Mouse (Mus musculus) MEL (cell line): ENCODE data around the gene Ppia. TPM values are rescaled to one million over a fixed set of nuclear protein-coding genes. Genes with fewer than 3 reads are reported as not detected.

Experiments used
- DNase-seq: peaks from one replicate; pipeline ENCODE4 v3.0.0; 2011; ENCODE audit warnings: low read depth, low spot score
- H3K27ac ChIP-seq: 2 replicates; pipeline ENCODE4 v1.5.1; 2012; ENCODE audit warnings: low read depth, mild to moderate bottlenecking, control low read depth, low read length, moderate library complexity; ENCODE audit not compliant: control insufficient read depth
- H3K27me3 ChIP-seq, 2 experiments: fragments of 150-350 bp in 1 of 2; sonication (generic) in 1 of 2; 2 replicates each; pipeline ENCODE4 v1.6.1; 2012; ENCODE audit warnings: low read length in 2 of 2, mild to moderate bottlenecking in 2 of 2, improper control_type of control experiment in 1 of 2, moderate library complexity in 1 of 2; ENCODE audit not compliant: insufficient read depth in 2 of 2, control insufficient read depth in 1 of 2
- H3K36me3 ChIP-seq, 2 experiments: 2 replicates each; pipeline ENCODE4 v1.6.1; 2012 to 2014; ENCODE audit warnings: low read length in 2 of 2, improper control_type of control experiment in 1 of 2, inconsistent platforms in 1 of 2, mild to moderate bottlenecking in 1 of 2; ENCODE audit not compliant: insufficient read depth in 2 of 2, control insufficient read depth in 1 of 2
- H3K4me1 ChIP-seq, 2 experiments: fragments of 150-350 bp in 1 of 2; sonication (generic) in 1 of 2; 2 replicates each; pipeline ENCODE4 v1.6.1; 2012; ENCODE audit warnings: low read length in 2 of 2, improper control_type of control experiment in 1 of 2, mild to moderate bottlenecking in 1 of 2; ENCODE audit not compliant: insufficient read depth in 2 of 2, control insufficient read depth in 1 of 2
- H3K4me3 ChIP-seq, 2 experiments: fragments of 150-350 bp in 1 of 2; sonication (generic) in 1 of 2; 2 replicates each; pipeline ENCODE4 v1.5.1; 2012; ENCODE audit warnings: low read depth in 2 of 2, low read length in 2 of 2, mild to moderate bottlenecking in 2 of 2, moderate library complexity in 2 of 2, control low read depth in 1 of 2, improper control_type of control experiment in 1 of 2; ENCODE audit not compliant: control insufficient read depth in 1 of 2, insufficient read depth in 1 of 2
- H3K79me2 ChIP-seq: 2 replicates; pipeline ENCODE4 v1.6.1; 2012; ENCODE audit warnings: mild to moderate bottlenecking, low read length, moderate library complexity; ENCODE audit not compliant: control insufficient read depth, poor library complexity, insufficient read depth
- H3K9ac ChIP-seq: 2 replicates; pipeline ENCODE4 v1.6.1; 2012; ENCODE audit warnings: low read depth, mild to moderate bottlenecking, control low read depth, low read length, moderate library complexity; ENCODE audit not compliant: control insufficient read depth, poor library complexity, severe bottlenecking
- H3K9me3 ChIP-seq: fragments of 150-350 bp; sonication (generic); replicated peaks from 2 replicates; pipeline ENCODE4 v1.6.1; 2012; ENCODE audit warnings: mild to moderate bottlenecking, low read length, improper control_type of control experiment, moderate library complexity; ENCODE audit not compliant: insufficient read depth
- BHLHE40 ChIP-seq: IDR thresholded peaks from 2 replicates; pipeline ENCODE4 v1.6.1; 2012; ENCODE audit warnings: low read depth, mild to moderate bottlenecking, inconsistent platforms, low read length, improper control_type of control experiment, borderline replicate concordance
- CTCF ChIP-seq, 3 experiments: IDR thresholded peaks in 2 of 3; conservative IDR thresholded peaks in 1 of 3; 2 replicates each; pipeline ENCODE4 v1.5.1; 2011 to 2012; ENCODE audit warnings: low read length in 3 of 3, low read depth in 2 of 3, mild to moderate bottlenecking in 2 of 3, improper control_type of control experiment in 1 of 3, inconsistent platforms in 1 of 3, mixed read lengths in 1 of 3, moderate library complexity in 1 of 3; ENCODE audit not compliant: control insufficient read depth in 1 of 3, insufficient read depth in 1 of 3, poor library complexity in 1 of 3, severe bottlenecking in 1 of 3
- ELF1 ChIP-seq: IDR thresholded peaks from 2 replicates; pipeline ENCODE4 v1.6.1; 2014; ENCODE audit warnings: low read depth, mild to moderate bottlenecking, inconsistent platforms, low read length, improper control_type of control experiment, moderate library complexity
- EP300 ChIP-seq, 2 experiments: IDR thresholded peaks; 2 replicates each; pipeline ENCODE4 v1.6.1; 2011; ENCODE audit warnings: improper control_type of control experiment in 2 of 2, low read length in 2 of 2, low read depth in 1 of 2, mild to moderate bottlenecking in 1 of 2
- ETS1 ChIP-seq: IDR thresholded peaks from 2 replicates; pipeline ENCODE4 v1.6.1; 2012; ENCODE audit warnings: low read depth, mild to moderate bottlenecking, inconsistent platforms, low read length, improper control_type of control experiment, moderate library complexity
- GATA1 ChIP-seq: IDR thresholded peaks from 2 replicates; pipeline ENCODE4 v1.6.1; 2011; ENCODE audit warnings: low read depth, low read length, improper control_type of control experiment
- HCFC1 ChIP-seq: IDR thresholded peaks from 2 replicates; pipeline ENCODE4 v1.6.1; 2012; ENCODE audit warnings: low read depth, mild to moderate bottlenecking, inconsistent platforms, low read length, improper control_type of control experiment, moderate library complexity
- KAT2A ChIP-seq: conservative IDR thresholded peaks from 2 replicates; pipeline ENCODE4 v1.6.1; 2012; ENCODE audit warnings: low read depth, low read length, improper control_type of control experiment, inconsistent platforms
- MAFK ChIP-seq: IDR thresholded peaks from 2 replicates; pipeline ENCODE4 v1.6.1; 2011; ENCODE audit warnings: low read depth, mild to moderate bottlenecking, low read length, improper control_type of control experiment, borderline replicate concordance
- MAX ChIP-seq: IDR thresholded peaks from 2 replicates; pipeline ENCODE4 v1.6.1; 2011; ENCODE audit warnings: low read length, improper control_type of control experiment
- MEF2A ChIP-seq: IDR thresholded peaks from 2 replicates; pipeline ENCODE4 v1.6.1; 2014; ENCODE audit warnings: low read depth, mild to moderate bottlenecking, inconsistent platforms, low read length, improper control_type of control experiment; ENCODE audit not compliant: poor library complexity, insufficient replicate concordance, severe bottlenecking; ENCODE audit errors: extremely low read depth
- MYB ChIP-seq: IDR thresholded peaks from 2 replicates; pipeline ENCODE4 v1.6.1; 2011; ENCODE audit warnings: mild to moderate bottlenecking, low read depth, low read length, improper control_type of control experiment
- NRF1 ChIP-seq: IDR thresholded peaks from 2 replicates; pipeline ENCODE4 v1.6.1; 2014; ENCODE audit warnings: low read depth, mild to moderate bottlenecking, inconsistent platforms, low read length, improper control_type of control experiment, moderate library complexity; ENCODE audit not compliant: poor library complexity, insufficient read depth, severe bottlenecking
- POLR2A ChIP-seq, 2 experiments: IDR thresholded peaks; 2 replicates each; pipeline ENCODE4 v1.6.1; 2011 to 2012; ENCODE audit warnings: low read length in 2 of 2, mild to moderate bottlenecking in 2 of 2, control low read depth in 1 of 2, improper control_type of control experiment in 1 of 2, low read depth in 1 of 2, moderate library complexity in 1 of 2; ENCODE audit not compliant: control insufficient read depth in 1 of 2, insufficient read depth in 1 of 2, poor library complexity in 1 of 2
- RCOR1 ChIP-seq: IDR thresholded peaks from 2 replicates; pipeline ENCODE4 v1.6.1; 2012; ENCODE audit warnings: low read depth, mild to moderate bottlenecking, inconsistent platforms, low read length, improper control_type of control experiment
- SIN3A ChIP-seq: IDR thresholded peaks from 2 replicates; pipeline ENCODE4 v1.6.1; 2012; ENCODE audit warnings: low read length, improper control_type of control experiment, inconsistent platforms
- SMC3 ChIP-seq: IDR thresholded peaks from 2 replicates; pipeline ENCODE4 v1.6.1; 2011; ENCODE audit warnings: low read depth, low read length, improper control_type of control experiment
- TAL1 ChIP-seq: IDR thresholded peaks from 2 replicates; pipeline ENCODE4 v1.6.1; 2012; ENCODE audit warnings: mild to moderate bottlenecking, inconsistent platforms, low read length, moderate library complexity, mixed read lengths
- TBP ChIP-seq: IDR thresholded peaks from 2 replicates; pipeline ENCODE4 v1.8.0; 2011; ENCODE audit warnings: low read depth, low read length, improper control_type of control experiment
- TCF12 ChIP-seq: IDR thresholded peaks from 2 replicates; pipeline ENCODE4 v1.6.1; 2014; ENCODE audit warnings: low read depth, mild to moderate bottlenecking, inconsistent platforms, low read length, improper control_type of control experiment, moderate library complexity
- UBTF ChIP-seq: IDR thresholded peaks from 2 replicates; pipeline ENCODE4 v1.6.1; 2012; ENCODE audit warnings: low read depth, mild to moderate bottlenecking, inconsistent platforms, low read length, improper control_type of control experiment, moderate library complexity, borderline replicate concordance; ENCODE audit not compliant: insufficient read depth
- USF1 ChIP-seq: IDR thresholded peaks from 2 replicates; pipeline ENCODE4 v1.6.1; 2014; ENCODE audit warnings: low read depth, mild to moderate bottlenecking, inconsistent platforms, low read length, improper control_type of control experiment, moderate library complexity
- ZC3H11A ChIP-seq: IDR thresholded peaks from 2 replicates; pipeline ENCODE4 v1.6.1; 2012; ENCODE audit warnings: low read depth, mild to moderate bottlenecking, inconsistent platforms, low read length, improper control_type of control experiment
- ZKSCAN1 ChIP-seq: IDR thresholded peaks from 2 replicates; pipeline ENCODE4 v1.6.1; 2012; ENCODE audit warnings: low read depth, mild to moderate bottlenecking, inconsistent platforms, low read length, improper control_type of control experiment, moderate library complexity
- ZMIZ1 ChIP-seq: IDR thresholded peaks from 2 replicates; pipeline ENCODE4 v1.6.1; 2012; ENCODE audit warnings: low read depth, mild to moderate bottlenecking, inconsistent platforms, low read length, improper control_type of control experiment, moderate library complexity
- ZNF384 ChIP-seq: IDR thresholded peaks from 2 replicates; pipeline ENCODE4 v1.6.1; 2012; ENCODE audit warnings: low read depth, mild to moderate bottlenecking, inconsistent platforms, low read length, improper control_type of control experiment
- polyA plus RNA-seq, 2 experiments: library from polyadenylated mRNA; stranded (reverse) in 1 of 2; unstranded in 1 of 2; fragments of >175 nt in 1 of 2; fragments of >200 nt in 1 of 2; gene quantifications; 2 replicates each; pipeline versions ENCODE4 v1.2.1 to v1.2.4; 2012; ENCODE audit warnings: low replicate concordance in 2 of 2, low read depth in 1 of 2; ENCODE audit not compliant: insufficient read length in 2 of 2, insufficient read depth in 1 of 2, missing spikeins in 1 of 2
- total RNA-seq: library from RNA; depleted of rRNA; stranded (reverse); fragments of 300-350 nt; gene quantifications from 2 replicates; pipeline ENCODE4 v1.2.3, GENCODE M21; 2012

Gene Ppia
- total and polyA plus RNA-seq, 3 experiments: 3,662 to 7,288 TPM; not detected in 1

DNA sequence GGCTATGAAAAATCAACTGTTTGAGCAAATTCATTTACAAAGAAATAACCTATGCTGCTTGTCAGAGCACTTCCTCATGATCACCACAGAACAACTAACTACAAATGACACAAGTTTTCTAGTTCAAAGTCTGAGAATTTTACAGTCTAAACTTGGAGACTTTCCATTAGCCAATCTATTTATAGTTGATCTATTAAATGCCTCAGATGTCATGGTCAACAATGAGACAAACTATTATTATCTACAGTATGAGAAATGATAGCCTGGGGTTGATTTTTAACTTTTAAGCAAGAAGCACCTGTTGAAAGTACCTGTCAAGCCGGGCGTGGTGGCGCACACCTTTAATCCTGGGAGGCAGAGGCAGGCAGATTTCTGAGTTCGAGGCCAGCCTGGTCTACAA, 27.3 kb downstream of the Ppia start:
- DNase-seq: no peak
- Histone ChIP-seq H3K4me1 (peaks cover 5 to 7% of the 10 kb centered on the region in 2 experiments; a peak in 2 of 4 replicates), H3K79me2 (peaks cover 2% of the 10 kb centered on the region), H3K9ac (0 out of 2 replicates have a peak overlapping the region, but pooled peaks have one; percentile 91), H3K36me3 (peaks cover 4 to 11% of the 10 kb centered on the region in 2 experiments), H3K9me3 (no peaks in the 10 kb centered on the region), H3K27ac (no peak overlapping the region), H3K4me3 (peak overlapping the region in 1 of 2 experiments; percentile 91; a peak in 1 of 4 replicates), H3K27me3 (no peaks in the 10 kb centered on the region)
- TF ChIP-seq UBTF (no peak), KAT2A (no peak), TAL1 (no peak), RCOR1 (no peak), SMC3 (no peak), ZKSCAN1 (no peak), ELF1 (no peak), GATA1 (no peak), MAFK (no peak), MYB (no peak), ZMIZ1 (no peak), CTCF (IDR thresholded peaks at IDR 0.05 in 2 of 3, conservative IDR thresholded peaks at IDR 0.05 in 1 of 3; ENCODE audit: control insufficient read depth in 1 of 3, insufficient read depth in 1 of 3, low read depth in 2 of 3, low read length in 3 of 3, poor library complexity in 1 of 3, severe bottlenecking in 1 of 3) (no peak), ZC3H11A (no peak), NRF1 (no peak), SIN3A (no peak; the same call in 1 of the 2 replicates), BHLHE40 (no peak), MAX (no peak), USF1 (no peak), POLR2A (IDR thresholded peaks at IDR 0.05; ENCODE audit: control insufficient read depth in 1 of 2, insufficient read depth in 1 of 2, low read depth in 1 of 2, low read length in 2 of 2, poor library complexity in 1 of 2) (no peak), MEF2A (no peak)

DNA sequence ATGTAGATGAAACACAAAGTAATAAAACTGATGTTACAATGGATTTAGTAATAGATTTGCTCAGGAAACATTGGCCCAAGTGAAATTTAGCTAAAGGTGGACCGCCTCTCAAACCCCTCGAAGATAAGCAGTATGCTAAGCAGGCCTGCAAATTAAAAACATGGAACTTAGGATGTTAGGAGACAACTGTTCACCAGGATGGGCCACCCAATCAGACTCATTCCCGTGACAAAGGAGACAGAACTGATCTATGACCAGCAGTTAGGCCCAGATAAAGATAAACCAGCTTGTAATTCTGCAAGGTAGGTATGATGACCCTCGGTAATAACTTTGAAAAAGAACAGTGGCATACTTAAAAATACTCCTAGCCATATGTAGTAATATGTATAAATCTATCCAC, 27.9 kb downstream of the Ppia start:
- H3K9me3 ChIP-seq: no peaks in the 10 kb centered on the region
- DNase-seq: peak; percentile 80
- peak overlapping the region; percentile 76 for H3K27ac ChIP-seq
- H3K4me1 ChIP-seq: peaks cover 5 to 7% of the 10 kb centered on the region in 2 experiments; a peak in 2 of 4 replicates
- H3K79me2 ChIP-seq: peaks cover 2% of the 10 kb centered on the region
- H3K9ac ChIP-seq: peak overlapping the region; percentile 91
- no peaks in the 10 kb centered on the region for H3K27me3 ChIP-seq
- 0 out of 2 replicates have a peak, but pooled peaks have one; percentile 39 for TF ChIP-seq BHLHE40
- TF ChIP-seq KAT2A: no peak
- TF ChIP-seq TCF12: no peak
- peak; percentile 27; the same call in 1 of the 2 replicates for TF ChIP-seq ZNF384
- TF ChIP-seq MAX: peak; percentile 5; the same call in 1 of the 2 replicates
- TF ChIP-seq USF1: no peak
- no peak for TF ChIP-seq ZMIZ1
- TF ChIP-seq MEF2A: no peak
- TF ChIP-seq ETS1: 0 out of 2 replicates have a peak, but pooled peaks have one; percentile 9
- TF ChIP-seq POLR2A (IDR thresholded peaks at IDR 0.05; ENCODE audit: control insufficient read depth in 1 of 2, insufficient read depth in 1 of 2, low read depth in 1 of 2, low read length in 2 of 2, poor library complexity in 1 of 2): no peak
- TF ChIP-seq TBP: 0 out of 2 replicates have a peak, but pooled peaks have one; percentile 42
- peak in 1 of 2 experiments; percentile 9; a peak in 1 of 4 replicates for TF ChIP-seq EP300 (IDR thresholded peaks at IDR 0.05; ENCODE audit: low read depth in 1 of 2, low read length in 2 of 2)
- no peak for TF ChIP-seq GATA1
- 0 out of 2 replicates have a peak, but pooled peaks have one; percentile 9 for TF ChIP-seq HCFC1
- peak overlapping the region; percentile 78 to 91 for H3K4me3 ChIP-seq
- peaks cover 4 to 11% of the 10 kb centered on the region in 2 experiments for H3K36me3 ChIP-seq
